Comparison of ENCODE assay signal across 11 mouse cellular contexts in the genomic region with DNA sequence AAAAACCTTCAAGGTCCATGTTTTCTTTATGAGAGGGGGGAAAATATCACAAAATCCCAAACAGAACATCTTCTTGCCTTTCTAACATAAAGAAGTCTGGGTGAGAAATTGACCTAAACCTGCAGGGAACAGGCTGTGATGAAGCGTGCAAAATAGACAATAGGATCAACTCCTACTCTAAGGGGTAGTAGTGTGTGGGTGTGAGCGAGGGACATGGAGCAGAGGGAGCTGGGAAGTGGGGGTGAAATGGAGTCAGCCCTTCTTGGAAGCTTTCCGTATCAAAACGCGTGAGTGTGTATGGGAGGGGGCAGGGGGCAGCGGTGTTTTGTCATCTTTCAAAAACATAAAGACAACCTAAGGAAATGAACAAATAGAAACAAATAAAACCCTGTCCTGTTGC. TPM values are rescaled to one million over a fixed set of nuclear protein-coding genes. Genes with fewer than 3 reads are reported as not detected.
DNase-seq lines count a peak whose midpoint lies in the region; ATAC-seq lines count a peak whose summit lies in the region.
"Had no signal": no experiment of that assay in that cellular context is flagged by ENCODE, and none has a peak within 500 bp of the region (broad histone marks: within the 10 kb centered on the region; RNA-seq: fewer than 3 reads in every experiment).

No protein-coding gene starts in this region.

- no peaks in the 10 kb centered on the region for H3K9me3 ChIP-seq in kidney, embryonic 16.5 days (ENCODE audit: low read length)
- no peaks in the 10 kb centered on the region for H3K9me3 ChIP-seq in embryonic facial prominence, embryonic 12.5 days
- no peaks in the 10 kb centered on the region for H3K9me3 ChIP-seq in hindbrain, embryonic 11.5 days (ENCODE audit: control insufficient read depth, low read length)
- no peaks in the 10 kb centered on the region for H3K9me3 ChIP-seq in midbrain, embryonic 15.5 days

- H3K4me2 ChIP-seq in kidney, embryonic 16.5 days (replicated peaks; ENCODE audit: low read depth, low read length) = peak overlapping the region; percentile 76
- H3K4me2 ChIP-seq in embryonic facial prominence, embryonic 12.5 days (replicated peaks) = peak overlapping the region; percentile 85
- H3K4me2 ChIP-seq in hindbrain, embryonic 11.5 days (replicated peaks; ENCODE audit: low read depth, low read length) = peak overlapping the region; percentile 79
- H3K4me2 ChIP-seq in midbrain, embryonic 15.5 days = peak overlapping the region; percentile 94

- H3K4me1 ChIP-seq in kidney, embryonic 16.5 days (ENCODE audit: insufficient read depth, low read length) = peaks cover 3% of the 10 kb centered on the region; the same call in 1 of the 2 replicates
- H3K4me1 ChIP-seq in embryonic facial prominence, embryonic 12.5 days = no peaks in the 10 kb centered on the region
- H3K4me1 ChIP-seq in hindbrain, embryonic 11.5 days (replicated peaks; ENCODE audit: control insufficient read depth, insufficient read depth, low read length) = 0 out of 2 replicates have a peak, but pooled peaks cover 2% of the 10 kb centered on the region
- H3K4me1 ChIP-seq in midbrain, embryonic 15.5 days = peaks cover 8% of the 10 kb centered on the region

- H3K27ac ChIP-seq in kidney, embryonic 16.5 days (ENCODE audit: low read length) = no peak overlapping the region
- no peak overlapping the region for H3K27ac ChIP-seq in embryonic facial prominence, embryonic 12.5 days
- no peak overlapping the region for H3K27ac ChIP-seq in hindbrain, embryonic 11.5 days (ENCODE audit: low read depth, low read length)
- no peak overlapping the region for H3K27ac ChIP-seq in midbrain, embryonic 15.5 days
- H3K27ac ChIP-seq: macrophage had no signal

- no peak overlapping the region for H3K9ac ChIP-seq in kidney, embryonic 16.5 days (replicated peaks; ENCODE audit: low read length)
- H3K9ac ChIP-seq in embryonic facial prominence, embryonic 12.5 days = no peak overlapping the region
- H3K9ac ChIP-seq in hindbrain, embryonic 11.5 days (ENCODE audit: low read depth, low read length) = no peak overlapping the region
- H3K9ac ChIP-seq in midbrain, embryonic 15.5 days = peak overlapping the region; percentile 81

- 45% methylated on average over 6 of the region's 6 CpGs for WGBS in kidney, embryonic 16.5 days
- WGBS in embryonic facial prominence, embryonic 12.5 days = 32% methylated on average over 6 of the region's 6 CpGs
- WGBS in hindbrain, embryonic 11.5 days = 39% methylated on average over 6 of the region's 6 CpGs
- 29% methylated on average over 6 of the region's 6 CpGs for WGBS in midbrain, embryonic 15.5 days

- DNase-seq in kidney, adult 18-20 months = no peak
- no peak for DNase-seq in hindbrain, embryonic 11.5 days (ENCODE audit: low spot score)
- DNase-seq in urinary bladder, postnatal 14 days (ENCODE audit: low spot score) = no peak
- DNase-seq in kidney, postnatal 25 days = no peak
- DNase-seq in B cell, adult 2 months = no peak
- DNase-seq: adrenal gland, adult 2 months; thymus, postnatal 14 days had no signal

- no peak for ATAC-seq in kidney, embryonic 16.5 days (ENCODE audit: low FRiP score, low TSS enrichment)
- no peak for ATAC-seq in embryonic facial prominence, embryonic 12.5 days (ENCODE audit: insufficient number of reproducible peaks, insufficient read depth, low FRiP score, low TSS enrichment)
- 0 out of 2 replicates have a peak, but pooled peaks have one; percentile 39 for ATAC-seq in hindbrain, embryonic 11.5 days (ENCODE audit: low FRiP score)
- peak; percentile 71; the same call in 1 of the 2 replicates for ATAC-seq in midbrain, embryonic 15.5 days (replicated peaks)

- H3K4me3 ChIP-seq in kidney, embryonic 16.5 days (ENCODE audit: low read length) = no peak overlapping the region
- peak overlapping the region; percentile 43 for H3K4me3 ChIP-seq in embryonic facial prominence, embryonic 12.5 days
- H3K4me3 ChIP-seq in hindbrain, embryonic 11.5 days (ENCODE audit: low read depth, low read length) = peak overlapping the region; percentile 44; the same call in 1 of the 2 replicates
- peak overlapping the region; percentile 63 for H3K4me3 ChIP-seq in midbrain, embryonic 15.5 days

- H3K36me3 ChIP-seq in kidney, embryonic 16.5 days (ENCODE audit: insufficient read depth, low read length) = no peaks in the 10 kb centered on the region
- H3K36me3 ChIP-seq in embryonic facial prominence, embryonic 12.5 days = no peaks in the 10 kb centered on the region
- H3K36me3 ChIP-seq in hindbrain, embryonic 11.5 days (ENCODE audit: control insufficient read depth, insufficient read depth, low read length) = no peaks in the 10 kb centered on the region
- H3K36me3 ChIP-seq in midbrain, embryonic 15.5 days (replicated peaks) = no peaks in the 10 kb centered on the region

- peaks cover 38% of the 10 kb centered on the region for H3K27me3 ChIP-seq in kidney, embryonic 16.5 days (ENCODE audit: insufficient read depth, low read length)
- H3K27me3 ChIP-seq in embryonic facial prominence, embryonic 12.5 days = peaks cover 39% of the 10 kb centered on the region
- peaks cover 3% of the 10 kb centered on the region; the same call in 1 of the 2 replicates for H3K27me3 ChIP-seq in hindbrain, embryonic 11.5 days (ENCODE audit: control insufficient read depth, insufficient read depth, low read length)
- H3K27me3 ChIP-seq in midbrain, embryonic 15.5 days (replicated peaks) = no peaks in the 10 kb centered on the region

RNA-seq across cellular contexts. Expression of a gene that starts 0.5 kb away (rescaled TPM):
- polyA plus RNA-seq in kidney, embryonic 16.5 days (2015; fragmentation: Nextera tagmentation; extraction: Ambion mirVana) = not detected in 2 replicates
- polyA plus RNA-seq in embryonic facial prominence, embryonic 12.5 days (2016; fragmentation: Nextera tagmentation; extraction: Ambion mirVana) = 0.18 TPM in 1 of 2 replicates, not detected in the other
- polyA plus RNA-seq in hindbrain, embryonic 11.5 days (2014; fragmentation: Nextera tagmentation; extraction: Ambion mirVana) = 0.31 TPM in 1 of 2 replicates, not detected in the other
- polyA plus RNA-seq in midbrain, embryonic 15.5 days (2015; fragmentation: Nextera tagmentation; extraction: Ambion mirVana) = 1.4 TPM in 2 replicates
- polyA plus RNA-seq: macrophage had no signal

RNA-seq across cellular contexts. Expression of a gene that starts 8.6 kb away (rescaled TPM):
- 0.68 and 1.1 TPM in 2 replicates for polyA plus RNA-seq in kidney, embryonic 16.5 days (2015; fragmentation: Nextera tagmentation; extraction: Ambion mirVana)
- 1.7 and 2.4 TPM in 2 replicates for polyA plus RNA-seq in embryonic facial prominence, embryonic 12.5 days (2016; fragmentation: Nextera tagmentation; extraction: Ambion mirVana)
- polyA plus RNA-seq in hindbrain, embryonic 11.5 days (2014; fragmentation: Nextera tagmentation; extraction: Ambion mirVana) = 1.6 and 2.1 TPM in 2 replicates
- 5.4 and 6.6 TPM in 2 replicates for polyA plus RNA-seq in midbrain, embryonic 15.5 days (2015; fragmentation: Nextera tagmentation; extraction: Ambion mirVana)
- polyA plus RNA-seq: macrophage had no signal

Comparison
In these comparisons a context has a peak if more than half of its experiments do, and no peak if none do; other contexts are left out.
1. ATAC-seq: peak in hindbrain, embryonic 11.5 days (single experiment) and midbrain, embryonic 15.5 days (single experiment); none in kidney, embryonic 16.5 days (single experiment) and embryonic facial prominence, embryonic 12.5 days (single experiment).
2. Peak in every context shown above with its lines, with median percentiles within 50 percentile points of each other: H3K4me2 ChIP-seq.